Mouse (Mus musculus): ENCODE measurements around the gene Gm26558.

GRCm38 (mm10) chr2:70682324-70682723 lies 20.4 kb upstream of the Gm26558 start:
- TF ChIP-seq CHD2 (IDR thresholded peaks at IDR 0.05; ENCODE audit: low read depth, low read length): no peak
- no peak for TF ChIP-seq ZNF384 (IDR thresholded peaks at IDR 0.05; ENCODE audit: low read depth, low read length)
- TF ChIP-seq MAFK (IDR thresholded peaks at IDR 0.05; ENCODE audit: insufficient read depth, low read depth, low read length): no peak
- no peak for TF ChIP-seq ZC3H11A (IDR thresholded peaks at IDR 0.05; ENCODE audit: borderline replicate concordance, low read depth, low read length)
- TF ChIP-seq HCFC1 (IDR thresholded peaks at IDR 0.05; ENCODE audit: borderline replicate concordance, insufficient read depth, low read length): no peak

All from ES-E14 (cell line).